Mouse (Mus musculus): ENCODE measurements at regions not wholly inside any gene's neighbourhood (a gene's known extent, or its start where the extent isn't known, plus 50 kb on each side); places are given as distances from the start of the nearest gene placed in this dataset.
"Not testable (repeated sequence)": the region's sequence is repeated elsewhere in the genome, so short reads cannot be mapped to it uniquely, and the experiment has no call there.

GRCm38 (mm10) chr5:118464931-118465801 is 95.3 kb upstream of the Med13l start:
- peak; percentile 55 for DNase-seq (ENCODE audit: low spot score)

- no peak for DNase-seq (ENCODE audit: low spot score)
Observed at GRCm38 (mm10) chr5:118465991-118466750, 94.3 kb upstream of the Med13l start.

GRCm38 (mm10) chr5:118468739-118469138 is 91.7 kb upstream of the Med13l start:
- no peak for DNase-seq (ENCODE audit: low spot score)

- no peak for DNase-seq (ENCODE audit: low spot score)
Observed at GRCm38 (mm10) chr5:118471569-118471968, 88.9 kb upstream of the Med13l start.

GRCm38 (mm10) chr5:118472291-118472690 is 88.2 kb upstream of the Med13l start:
- DNase-seq (ENCODE audit: low spot score): no peak

GRCm38 (mm10) chr5:118473128-118473730 is 87.2 kb upstream of the Med13l start:
- DNase-seq (ENCODE audit: low spot score): no peak

- no peak for DNase-seq (ENCODE audit: low spot score)
Observed at GRCm38 (mm10) chr5:118476597-118476996, 83.9 kb upstream of the Med13l start.

- DNase-seq (ENCODE audit: low spot score): no peak
Observed at GRCm38 (mm10) chr5:118477131-118478119, 83.1 kb upstream of the Med13l start.

GRCm38 (mm10) chr5:118478120-118478768 is 82.2 kb upstream of the Med13l start:
- DNase-seq (ENCODE audit: low spot score): peak; percentile 42

GRCm38 (mm10) chr5:118480000-118480399 is 80.5 kb upstream of the Med13l start:
- no peak for DNase-seq (ENCODE audit: low spot score)

GRCm38 (mm10) chr5:118480965-118481793 is 79.3 kb upstream of the Med13l start:
- DNase-seq (ENCODE audit: low spot score): no peak

- DNase-seq (ENCODE audit: low spot score): no peak
Observed at GRCm38 (mm10) chr5:118481794-118482049, 78.8 kb upstream of the Med13l start.

GRCm38 (mm10) chr5:118482598-118482997 is 77.9 kb upstream of the Med13l start:
- DNase-seq (ENCODE audit: low spot score): no peak

GRCm38 (mm10) chr5:118483001-118483400 is 77.5 kb upstream of the Med13l start:
- no peak for DNase-seq (ENCODE audit: low spot score)

- DNase-seq (ENCODE audit: low spot score): no peak
Observed at GRCm38 (mm10) chr5:118483532-118483931, 76.9 kb upstream of the Med13l start.

GRCm38 (mm10) chr5:118485191-118485590 is 75.3 kb upstream of the Med13l start:
- DNase-seq (ENCODE audit: low spot score): no peak

GRCm38 (mm10) chr5:118492522-118492921 is 68.0 kb upstream of the Med13l start:
- not testable (repeated sequence) for DNase-seq (ENCODE audit: low spot score)

GRCm38 (mm10) chr5:118494649-118495477 is 65.6 kb upstream of the Med13l start:
- DNase-seq (ENCODE audit: low spot score): no peak

GRCm38 (mm10) chr5:118495478-118495760 is 65.1 kb upstream of the Med13l start:
- DNase-seq (ENCODE audit: low spot score): no peak

GRCm38 (mm10) chr5:118501624-118502023 is 58.9 kb upstream of the Med13l start:
- DNase-seq (ENCODE audit: low spot score): no peak
